ENCODE assay signal across 19 mouse cellular contexts in the genomic region with DNA sequence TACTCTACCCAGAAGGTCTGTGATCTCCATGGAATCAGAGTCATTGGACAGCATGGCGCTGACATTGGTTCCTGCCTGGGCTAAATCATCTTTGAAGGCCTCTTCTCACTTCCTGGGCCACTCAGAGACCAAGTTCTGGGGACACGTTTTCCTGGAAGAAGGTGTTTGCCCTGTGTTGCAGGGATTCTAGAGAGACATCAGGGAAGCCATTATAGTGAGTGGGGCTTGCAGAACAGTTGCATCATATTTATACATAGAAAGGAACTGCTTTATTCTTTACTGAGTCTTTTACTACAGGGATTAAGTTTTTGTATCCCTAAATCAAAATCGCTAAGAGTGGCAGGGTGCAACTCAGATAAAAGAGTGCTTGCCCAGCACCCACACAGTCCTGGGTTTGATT. TPM values are rescaled to one million over a fixed set of nuclear protein-coding genes. Genes with fewer than 3 reads are reported as not detected.
DNase-seq lines count a peak whose midpoint lies in the region; TF ChIP-seq lines count a peak whose summit lies in the region.
"Had no signal": no experiment of that assay in that cellular context is flagged by ENCODE, and none has a peak within 500 bp of the region (broad histone marks: within the 10 kb centered on the region; RNA-seq: fewer than 3 reads in every experiment).

No protein-coding gene starts in this region.

- TF ChIP-seq POLR2A in myocyte (IDR thresholded peaks at IDR 0.05; ENCODE audit: insufficient read length, low read depth), result no peak

- no peak overlapping the region for H3K4me2 ChIP-seq in myocyte (ENCODE audit: low read depth)

- no peaks in the 10 kb centered on the region for H3K79me2 ChIP-seq in myocyte (ENCODE audit: control insufficient read depth, insufficient read depth)

- H3K36me3 ChIP-seq in myocyte (ENCODE audit: control insufficient read depth, insufficient read depth), result no peaks in the 10 kb centered on the region
- H3K36me3 ChIP-seq: G1E had no signal

- H3K27me3 ChIP-seq in myocyte (ENCODE audit: control insufficient read depth, insufficient read depth, insufficient read length), result peaks cover 20% of the 10 kb centered on the region

- no peak overlapping the region for H3K4me3 ChIP-seq in myocyte

- intact Hi-C loops in heart, postnatal 10 days (cut with DNase I), result loop anchor here (10.0 kb wide), 1 partner anchor 64 kb away; no protein-coding TSS in a partner anchor

- peak; percentile 70 for DNase-seq in heart, adult 11 months
- DNase-seq in heart, postnatal 10 days, result no peak
- DNase-seq in urinary bladder, postnatal 10 days (ENCODE audit: low spot score), result no peak
- DNase-seq: adrenal gland, adult 2 months; adrenal gland, adult 8-10 months; adrenal gland, postnatal 10 days; adrenal gland, postnatal 14 days; adrenal gland, postnatal 25 days; adrenal gland, postnatal 36 days; B cell, adult 2 months; cerebellum, adult 11 months; cerebellum, adult 11-12 months; cerebellum, adult 18-20 months had no signal

- H3ac ChIP-seq in myocyte (ENCODE audit: control insufficient read depth, insufficient read length), result no peak overlapping the region

TF ChIP-seq in myocyte, 11 proteins besides CTCF, POLR2A, EP300 and RAD21:
- TF ChIP-seq MYOG (IDR thresholded peaks at IDR 0.05; ENCODE audit: control insufficient read depth in 1 of 3, insufficient read depth in 1 of 3, insufficient read length in 2 of 3, low read depth in 2 of 3) (no peak), CEBPB (IDR thresholded peaks at IDR 0.05; ENCODE audit: insufficient read depth, poor library complexity, severe bottlenecking) (peak; percentile 62; the same call in 1 of the 2 replicates), TCF12 (IDR thresholded peaks at IDR 0.05; ENCODE audit: insufficient read depth, poor library complexity, severe bottlenecking) (no peak)

RNA-seq across cellular contexts. Expression of gene Siah3, which starts 37.1 kb away (rescaled TPM):
- under 1 TPM in 1 of 2 experiments, not detected in 1; 0.07 TPM for total RNA-seq in heart, postnatal 10 days (2021)
- polyA plus RNA-seq in myocyte (2012; fragmentation: generic; extraction: Trizol), result not detected
- total RNA-seq: CH12.LX, ES-E14 had no signal
- polyA plus RNA-seq: C2C12, G1E, Patski had no signal
